Mouse (Mus musculus): ENCODE results near the gene Nop16.

DNA sequence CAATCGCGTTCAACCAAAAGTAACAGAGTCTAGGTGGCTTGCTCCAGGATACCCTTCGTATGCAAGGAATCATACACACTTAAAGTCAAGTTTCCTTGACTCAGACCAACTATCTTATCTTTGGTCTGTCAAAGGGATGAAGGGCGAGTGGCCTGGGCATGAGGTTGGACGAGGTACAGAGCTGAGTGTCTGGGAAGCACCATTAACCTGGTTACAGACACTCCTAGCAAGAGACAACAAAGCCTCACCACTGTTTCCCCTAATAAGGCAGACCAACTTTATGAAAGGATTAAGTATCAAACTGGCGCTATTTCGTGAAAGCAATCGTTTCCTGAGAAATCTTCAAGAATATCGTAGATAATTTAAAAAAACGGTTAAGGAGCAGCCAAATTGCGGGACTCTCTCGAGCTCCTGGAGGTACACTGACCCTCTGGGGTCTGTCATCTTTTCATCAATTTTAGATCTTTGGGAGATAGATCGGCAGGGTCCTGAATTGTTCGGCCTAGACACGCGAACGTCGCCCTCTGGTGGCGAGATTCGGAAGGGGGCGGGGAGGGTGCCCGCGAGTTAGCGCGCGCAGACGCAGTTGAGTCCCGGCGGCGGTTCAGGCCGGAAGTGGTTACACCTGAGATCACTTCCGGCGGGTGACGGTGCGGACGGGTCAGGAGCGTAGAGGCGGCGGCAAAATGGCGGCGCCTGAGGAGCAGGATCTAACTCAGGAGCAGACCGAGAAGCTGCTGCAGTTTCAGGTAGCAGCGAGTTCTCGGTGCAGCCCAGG, 31.5 kb upstream of the Nop16 start, which contains the start of gene Faf2:
- peak; percentile 98 for TF ChIP-seq POLR2A (IDR thresholded peaks at IDR 0.05; ENCODE audit: control insufficient read depth, low read depth, low read length)
- TF ChIP-seq CTCF (IDR thresholded peaks at IDR 0.05; ENCODE audit: control insufficient read depth, insufficient read depth, insufficient replicate concordance, low read depth, low read length), result peak; percentile 93; the same call in 1 of the 2 replicates

Data from testis, adult 2 months (tissue).